Mouse (Mus musculus): Measurements from ENCODE around the gene Cyb561a3. TPM values are rescaled to one million over a fixed set of nuclear protein-coding genes. Genes with fewer than 3 reads are reported as not detected.

The Cyb561a3 gene
- polyA plus RNA-seq, 2 experiments, result 18.9 to 23.1 TPM

DNA sequence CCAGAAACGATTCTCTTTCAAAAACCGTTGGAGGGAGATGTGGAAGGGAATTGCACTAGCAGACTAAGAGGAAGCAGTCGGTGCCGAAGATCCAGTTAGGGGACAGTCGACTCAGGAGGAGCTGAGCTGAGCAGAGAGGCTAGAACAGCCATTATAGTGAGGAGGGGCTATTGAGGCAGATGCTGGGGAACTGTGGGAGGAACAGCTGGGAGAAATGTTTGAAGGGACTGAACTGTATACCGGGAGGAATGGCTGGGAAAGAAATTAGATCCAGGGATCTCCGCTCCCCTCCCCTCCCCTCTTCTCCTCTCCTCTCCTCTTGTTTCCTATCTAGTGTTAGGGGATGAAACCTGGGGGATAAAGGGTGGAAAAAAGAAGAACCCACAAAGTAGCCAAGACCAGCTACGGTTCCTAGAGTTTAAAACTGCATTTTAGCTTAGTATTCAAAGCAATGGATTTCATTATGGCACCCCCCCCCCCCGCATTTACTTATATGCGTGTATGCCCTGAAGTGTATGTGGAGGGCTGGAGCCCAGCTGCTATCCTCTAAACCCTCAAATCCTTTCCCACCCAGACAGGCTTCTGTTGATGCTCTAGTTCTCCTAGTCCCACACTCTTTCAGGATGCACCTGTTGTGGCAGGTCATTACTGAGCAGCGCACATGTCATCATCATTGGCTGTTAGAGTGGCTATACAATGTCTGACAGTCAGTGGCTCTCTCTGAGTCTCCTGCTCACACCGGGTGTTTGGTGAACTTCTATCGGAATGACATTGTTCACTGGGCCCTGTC, 63.8 kb downstream of the Cyb561a3 start:
- 37% methylated on average over 13 of the region's 13 CpGs for WGBS
- no peaks in the 10 kb centered on the region for H3K9me3 ChIP-seq (ENCODE audit: control insufficient read depth, low read length)
- H3K4me3 ChIP-seq (replicated peaks; ENCODE audit: low read length), result 0 out of 2 replicates have a peak overlapping the region, but pooled peaks have one; percentile 4
- ATAC-seq (ENCODE audit: low FRiP score, low read depth) (peak; percentile 85), DNase-seq (ENCODE audit: low spot score) (peak; percentile 64)
- no peak for TF ChIP-seq POLR2A (IDR thresholded peaks at IDR 0.05; ENCODE audit: borderline replicate concordance, extremely low read depth, insufficient read depth, insufficient read length)
- peak overlapping the region; percentile 50; the same call in 1 of the 2 replicates for H3K27ac ChIP-seq (replicated peaks; ENCODE audit: low read depth, low read length)
- H3K4me1 ChIP-seq (ENCODE audit: control insufficient read depth, insufficient read depth, low read length), result 0 out of 2 replicates have a peak, but pooled peaks cover 2% of the 10 kb centered on the region
- H3K9ac ChIP-seq (ENCODE audit: low read depth, low read length, severe bottlenecking), result peak overlapping the region; percentile 41
- H3K36me3 ChIP-seq (ENCODE audit: control insufficient read depth, insufficient read depth, low read length), result no peaks in the 10 kb centered on the region
- peak overlapping the region; percentile 28; the same call in 1 of the 2 replicates for H3K4me2 ChIP-seq (replicated peaks; ENCODE audit: low read depth, low read length, severe bottlenecking)
- H3K27me3 ChIP-seq (ENCODE audit: control insufficient read depth, insufficient read depth, low read length), result no peaks in the 10 kb centered on the region

Other genes starting within 250 kb of the Cyb561a3 start
- gene Syt7, start 188.1 kb upstream of the Cyb561a3 start, polyA plus RNA-seq (2012; rRNA removed), result 5.0 and 5.5 TPM in 2 replicates
- 2.0 and 2.2 TPM in 2 replicates for gene Syt7, start 188.1 kb upstream of the Cyb561a3 start, polyA plus RNA-seq (2014; fragmentation: Nextera tagmentation; extraction: Ambion mirVana)
- 0.88 and 1.2 TPM in 2 replicates for gene Lrrc10b, start 119.7 kb upstream of the Cyb561a3 start, polyA plus RNA-seq (2012; rRNA removed)
- 0.43 and 0.84 TPM in 2 replicates for gene Lrrc10b, start 119.7 kb upstream of the Cyb561a3 start, polyA plus RNA-seq (2014; fragmentation: Nextera tagmentation; extraction: Ambion mirVana)
- 0.53 and 0.78 TPM in 2 replicates for gene Ppp1r32, start 94.2 kb upstream of the Cyb561a3 start, polyA plus RNA-seq (2012; rRNA removed)
- gene Ppp1r32, start 94.2 kb upstream of the Cyb561a3 start, polyA plus RNA-seq (2014; fragmentation: Nextera tagmentation; extraction: Ambion mirVana), result 0.18 TPM in 1 of 2 replicates, not detected in the other
- 102 and 106 TPM in 2 replicates for gene Cpsf7, start 51.9 kb upstream of the Cyb561a3 start, polyA plus RNA-seq (2012; rRNA removed)
- 50.4 and 59.1 TPM in 2 replicates for gene Cpsf7, start 51.9 kb upstream of the Cyb561a3 start, polyA plus RNA-seq (2014; fragmentation: Nextera tagmentation; extraction: Ambion mirVana)
- 42.5 and 49.2 TPM in 2 replicates for gene Sdhaf2, start 51.0 kb upstream of the Cyb561a3 start, polyA plus RNA-seq (2012; rRNA removed)
- 64.6 and 65.2 TPM in 2 replicates for gene Sdhaf2, start 51.0 kb upstream of the Cyb561a3 start, polyA plus RNA-seq (2014; fragmentation: Nextera tagmentation; extraction: Ambion mirVana)
- gene Tmem216, start 20.9 kb upstream of the Cyb561a3 start, polyA plus RNA-seq (2012; rRNA removed), result 51.3 and 61.5 TPM in 2 replicates
- 55.8 and 58.6 TPM in 2 replicates for gene Tmem216, start 20.9 kb upstream of the Cyb561a3 start, polyA plus RNA-seq (2014; fragmentation: Nextera tagmentation; extraction: Ambion mirVana)
- 29.7 and 34.2 TPM in 2 replicates for gene Tmem138, start 190 bp downstream of the Cyb561a3 start, polyA plus RNA-seq (2012; rRNA removed)
- 33.8 and 36.2 TPM in 2 replicates for gene Tmem138, start 190 bp downstream of the Cyb561a3 start, polyA plus RNA-seq (2014; fragmentation: Nextera tagmentation; extraction: Ambion mirVana)
- 346 and 349 TPM in 2 replicates for gene Ddb1, start 28.2 kb downstream of the Cyb561a3 start, polyA plus RNA-seq (2012; rRNA removed)
- 358 and 386 TPM in 2 replicates for gene Ddb1, start 28.2 kb downstream of the Cyb561a3 start, polyA plus RNA-seq (2014; fragmentation: Nextera tagmentation; extraction: Ambion mirVana)
- 24.1 and 25.5 TPM in 2 replicates for gene Tkfc, start 28.5 kb downstream of the Cyb561a3 start, polyA plus RNA-seq (2012; rRNA removed)
- gene Tkfc, start 28.5 kb downstream of the Cyb561a3 start, polyA plus RNA-seq (2014; fragmentation: Nextera tagmentation; extraction: Ambion mirVana), result 14.6 and 15.4 TPM in 2 replicates
- 7.0 and 10.2 TPM in 2 replicates for gene Vwce, start 57.0 kb downstream of the Cyb561a3 start, polyA plus RNA-seq (2012; rRNA removed)
- 3.2 TPM in 2 replicates for gene Vwce, start 57.0 kb downstream of the Cyb561a3 start, polyA plus RNA-seq (2014; fragmentation: Nextera tagmentation; extraction: Ambion mirVana)
- gene Pga5, start 100.9 kb downstream of the Cyb561a3 start, polyA plus RNA-seq (2012; rRNA removed), result 0.12 and 0.23 TPM in 2 replicates
- not detected in 2 replicates for gene Pga5, start 100.9 kb downstream of the Cyb561a3 start, polyA plus RNA-seq (2014; fragmentation: Nextera tagmentation; extraction: Ambion mirVana)
- gene Vps37c, start 111.6 kb downstream of the Cyb561a3 start, polyA plus RNA-seq (2012; rRNA removed), result 30.2 and 37.4 TPM in 2 replicates
- gene Vps37c, start 111.6 kb downstream of the Cyb561a3 start, polyA plus RNA-seq (2014; fragmentation: Nextera tagmentation; extraction: Ambion mirVana), result 37.6 and 42.6 TPM in 2 replicates
- 0.16 and 0.28 TPM in 2 replicates for gene Cd5, start 161.8 kb downstream of the Cyb561a3 start, polyA plus RNA-seq (2012; rRNA removed)
- 0.23 and 0.51 TPM in 2 replicates for gene Cd5, start 161.8 kb downstream of the Cyb561a3 start, polyA plus RNA-seq (2014; fragmentation: Nextera tagmentation; extraction: Ambion mirVana)

All from limb, embryonic 14.5 days (tissue).